Mouse (Mus musculus) erythroblast, embryonic 14.5 days (primary cell): ENCODE measurements around the gene Fzd2. TPM values are rescaled to one million over a fixed set of nuclear protein-coding genes. Genes with fewer than 3 reads are reported as not detected.

Experiments used
- H3K27me3 ChIP-seq: 2 replicates; pipeline ENCODE4 v1.6.1; 2012; ENCODE audit warnings: inconsistent platforms; ENCODE audit not compliant: control insufficient read depth
- H3K36me3 ChIP-seq: 2 replicates; pipeline ENCODE4 v1.6.1; 2012; ENCODE audit warnings: mild to moderate bottlenecking, inconsistent platforms; ENCODE audit not compliant: control insufficient read depth
- H3K4me1 ChIP-seq: 2 replicates; pipeline ENCODE4 v1.6.1; 2012; ENCODE audit warnings: inconsistent platforms; ENCODE audit not compliant: control insufficient read depth
- H3K4me3 ChIP-seq: replicated peaks from 2 replicates; pipeline ENCODE3; 2012; ENCODE audit warnings: moderate library complexity, mild to moderate bottlenecking, inconsistent platforms
- H3K9me3 ChIP-seq: 2 replicates; pipeline ENCODE4 v1.6.1; 2012; ENCODE audit warnings: low read length, inconsistent platforms, mixed read lengths; ENCODE audit not compliant: control insufficient read depth
- GATA1 ChIP-seq: IDR thresholded peaks from 2 replicates; pipeline ENCODE4 v1.6.1; 2012; ENCODE audit warnings: low read length, inconsistent platforms, mixed read lengths
- TAL1 ChIP-seq: IDR thresholded peaks from 3 replicates; pipeline ENCODE4 v1.6.1; 2012; ENCODE audit warnings: low read length, inconsistent platforms, mixed read lengths
- polyA plus RNA-seq: library from polyadenylated mRNA; stranded (reverse); fragments of >175 nt; gene quantifications from 2 replicates; pipeline ENCODE4 v1.2.3, GENCODE M21; 2012

The Fzd2 gene
- polyA plus RNA-seq, 1 experiment = not detected

GRCm38 (mm10) chr11:102609483-102609882 lies 5.3 kb downstream of the Fzd2 start:
- peaks cover 15% of the 10 kb centered on the region; the same call in 1 of the 2 replicates for H3K9me3 ChIP-seq
- no peaks in the 10 kb centered on the region for H3K4me1 ChIP-seq
- H3K4me3 ChIP-seq = no peak overlapping the region
- peaks cover 71% of the 10 kb centered on the region for H3K27me3 ChIP-seq
- no peaks in the 10 kb centered on the region for H3K36me3 ChIP-seq
- TF ChIP-seq GATA1 (no peak), TAL1 (no peak)

DNA sequence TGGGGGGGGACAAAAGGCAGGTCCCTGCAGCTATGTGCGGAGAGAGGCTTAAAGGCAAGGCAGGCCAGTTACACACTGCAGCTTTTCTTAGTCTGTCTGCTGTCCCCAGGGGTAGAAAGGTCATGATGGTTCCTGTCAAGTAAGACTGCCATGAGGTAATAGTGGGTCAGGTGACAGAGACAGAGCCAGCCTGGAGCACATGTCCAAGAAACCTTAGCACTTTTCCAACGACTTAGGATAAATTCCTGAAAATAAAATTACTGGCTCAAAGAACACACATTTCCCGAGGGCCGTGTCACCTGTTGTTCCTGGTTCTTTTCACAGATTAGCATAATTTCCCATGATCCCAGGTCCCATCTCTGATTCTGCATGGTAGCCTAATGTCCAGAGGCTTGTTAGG lies 6.1 kb downstream of the Fzd2 start:
- Histone ChIP-seq H3K4me3 (no peak overlapping the region), H3K27me3 (peaks cover 63% of the 10 kb centered on the region), H3K36me3 (no peaks in the 10 kb centered on the region), H3K9me3 (peaks cover 10% of the 10 kb centered on the region; the same call in 1 of the 2 replicates), H3K4me1 (no peaks in the 10 kb centered on the region)
- TF ChIP-seq TAL1 (no peak), GATA1 (no peak)

DNA sequence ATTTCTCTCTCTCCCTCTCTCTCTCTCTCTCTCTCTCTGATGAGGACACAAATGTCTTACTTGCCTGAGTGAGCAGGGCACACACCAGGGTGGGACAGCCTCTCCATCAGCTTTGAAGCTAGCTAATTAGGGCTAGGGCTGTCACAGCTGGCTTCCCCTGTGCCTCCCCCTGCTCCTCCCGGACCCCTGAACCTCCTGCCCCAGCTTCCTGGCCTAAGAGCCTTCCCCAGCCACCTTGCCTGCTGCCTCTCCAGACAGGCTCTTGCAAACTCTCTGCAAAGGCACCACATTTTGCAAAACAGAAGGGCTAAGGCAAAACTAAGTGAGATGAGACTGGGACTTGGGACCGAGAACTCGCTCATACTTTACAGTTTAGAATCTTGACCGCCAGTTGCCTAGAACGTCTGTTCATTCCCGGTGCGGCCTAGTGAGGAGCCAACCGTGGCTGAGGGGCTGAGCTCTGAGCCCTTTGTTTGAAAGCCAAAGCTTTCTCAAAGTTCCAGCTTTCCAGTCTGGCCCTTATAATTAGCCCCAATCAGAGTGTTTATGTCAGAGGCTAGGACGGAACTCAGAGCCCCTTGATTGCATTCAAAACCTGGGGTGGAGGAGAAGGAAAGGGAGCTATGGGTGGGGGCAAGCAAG lies 6.6 kb downstream of the Fzd2 start:
- Histone ChIP-seq H3K4me3 (no peak overlapping the region), H3K27me3 (peaks cover 57% of the 10 kb centered on the region), H3K4me1 (no peaks in the 10 kb centered on the region), H3K9me3 (peaks cover 4% of the 10 kb centered on the region; the same call in 1 of the 2 replicates), H3K36me3 (no peaks in the 10 kb centered on the region)
- TF ChIP-seq GATA1 = no peak
- TF ChIP-seq TAL1 = no peak

DNA sequence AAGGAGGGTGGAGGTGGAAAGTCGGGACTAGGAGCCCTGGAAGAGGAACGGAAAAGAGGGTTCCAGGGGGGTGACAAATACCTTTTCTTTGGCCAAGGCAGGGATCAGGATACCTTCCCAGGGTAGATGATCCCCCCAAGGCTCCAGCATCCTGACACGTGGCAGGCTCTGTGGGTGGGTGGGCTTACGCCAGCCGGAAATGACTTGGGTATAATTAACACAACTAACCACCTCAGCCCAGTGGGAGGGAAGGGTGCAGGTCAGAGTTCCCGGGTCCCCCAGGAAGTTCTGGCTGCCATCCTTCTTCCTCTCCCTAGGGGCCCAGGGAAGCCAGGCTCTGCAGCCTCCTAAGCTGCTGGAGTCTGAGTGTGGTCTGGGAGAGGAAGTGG lies 7.1 kb downstream of the Fzd2 start:
- no peak overlapping the region for H3K4me3 ChIP-seq
- H3K4me1 ChIP-seq = no peaks in the 10 kb centered on the region
- no peaks in the 10 kb centered on the region for H3K9me3 ChIP-seq
- TF ChIP-seq GATA1 (no peak), TAL1 (no peak)
- H3K36me3 ChIP-seq = no peaks in the 10 kb centered on the region
- peaks cover 52% of the 10 kb centered on the region for H3K27me3 ChIP-seq

DNA sequence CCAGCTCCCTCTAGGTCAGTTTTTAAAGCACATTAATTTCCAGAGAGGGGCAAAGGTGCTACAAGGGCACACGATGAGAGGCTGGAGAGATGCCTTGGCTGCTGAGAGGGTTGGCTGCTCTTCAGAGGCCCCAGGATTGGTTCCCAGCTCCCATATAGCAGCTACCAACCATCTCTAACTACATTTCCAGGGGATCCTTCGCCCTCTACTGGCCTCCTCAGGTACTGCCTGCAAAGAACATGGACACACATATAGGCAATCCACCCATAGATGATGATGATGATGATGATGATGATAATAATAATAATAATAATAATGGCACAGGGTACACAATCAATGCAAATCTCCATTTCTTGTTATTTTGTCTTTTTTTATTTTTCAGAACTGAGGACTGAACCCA lies 15.3 kb downstream of the Fzd2 start:
- TF ChIP-seq GATA1 (no peak), TAL1 (no peak)
- Histone ChIP-seq H3K4me1 (no peaks in the 10 kb centered on the region), H3K36me3 (no peaks in the 10 kb centered on the region), H3K4me3 (no peak overlapping the region), H3K27me3 (no peaks in the 10 kb centered on the region), H3K9me3 (peaks cover 4% of the 10 kb centered on the region)

- Histone ChIP-seq H3K36me3 (no peaks in the 10 kb centered on the region), H3K4me1 (no peaks in the 10 kb centered on the region), H3K9me3 (peaks cover 3% of the 10 kb centered on the region), H3K27me3 (no peaks in the 10 kb centered on the region), H3K4me3 (no peak overlapping the region)
- TF ChIP-seq TAL1 = no peak
- no peak for TF ChIP-seq GATA1
Measured at GRCm38 (mm10) chr11:102623876-102624789, 19.9 kb downstream of the Fzd2 start.

GRCm38 (mm10) chr11:102624888-102625407 lies 20.8 kb downstream of the Fzd2 start:
- H3K36me3 ChIP-seq = no peaks in the 10 kb centered on the region
- no peak for TF ChIP-seq GATA1
- TF ChIP-seq TAL1 = no peak
- no peaks in the 10 kb centered on the region for H3K4me1 ChIP-seq
- no peak overlapping the region for H3K4me3 ChIP-seq
- no peaks in the 10 kb centered on the region for H3K27me3 ChIP-seq
- H3K9me3 ChIP-seq = no peaks in the 10 kb centered on the region

DNA sequence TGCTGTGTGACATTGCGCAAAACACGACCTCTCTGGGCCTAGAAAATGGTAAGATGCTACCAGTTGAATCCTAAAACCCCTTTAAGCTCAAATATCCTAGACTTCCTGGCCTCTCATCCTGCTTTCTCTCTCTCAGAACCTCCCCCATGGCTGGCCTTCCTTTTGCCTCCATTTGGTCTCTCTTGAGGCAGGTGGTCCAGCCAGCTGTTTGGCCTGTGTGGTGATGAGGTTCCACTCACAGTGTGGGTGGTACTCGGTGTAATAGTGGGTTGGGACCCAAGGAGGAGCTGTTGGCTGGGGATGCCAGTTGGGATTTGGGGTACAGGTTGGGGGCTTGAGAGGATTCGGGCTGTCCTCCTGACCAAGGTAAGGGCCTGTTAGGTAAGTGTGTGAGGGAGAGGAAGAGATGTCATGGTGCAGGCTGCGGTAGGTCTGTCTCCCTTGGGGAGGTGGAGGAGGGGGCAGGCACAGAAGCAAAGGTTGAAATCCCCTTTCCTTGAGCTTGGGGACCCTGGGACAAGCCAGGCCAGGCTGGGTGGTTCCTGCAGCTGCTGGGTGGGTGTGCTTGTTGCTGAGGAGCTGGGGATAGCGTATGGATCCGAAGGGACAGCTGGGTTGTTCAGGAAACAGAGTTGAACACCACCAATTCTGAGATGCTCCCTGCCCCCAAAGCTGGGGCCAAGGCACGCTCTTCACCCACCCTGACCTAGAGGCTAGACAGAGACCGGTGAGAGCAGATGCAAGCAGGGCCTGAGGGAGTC lies 23.2 kb downstream of the Fzd2 start:
- Histone ChIP-seq H3K27me3 (peaks cover 2% of the 10 kb centered on the region), H3K36me3 (no peaks in the 10 kb centered on the region), H3K4me3 (no peak overlapping the region), H3K4me1 (no peaks in the 10 kb centered on the region), H3K9me3 (no peaks in the 10 kb centered on the region)
- no peak for TF ChIP-seq TAL1
- TF ChIP-seq GATA1 = no peak

DNA sequence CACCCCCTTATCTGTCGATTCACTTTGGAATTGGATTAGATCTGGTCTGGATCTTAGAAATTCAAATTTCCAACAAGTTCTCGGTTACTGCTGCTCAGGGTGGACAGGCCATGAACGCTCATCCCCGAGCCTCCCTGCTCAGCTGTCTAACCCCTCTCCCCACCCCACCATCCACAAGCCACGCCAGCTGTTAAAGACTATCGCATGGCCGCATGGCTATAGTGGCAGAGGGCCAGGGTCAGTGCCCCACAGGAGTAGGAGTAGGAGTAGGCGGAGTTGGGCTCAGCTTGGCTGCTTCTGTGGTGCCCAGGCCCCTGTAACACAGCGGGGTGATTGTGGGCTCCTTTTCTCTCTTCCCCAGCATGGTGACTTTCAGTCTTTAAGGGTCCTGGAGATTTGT lies 24.3 kb downstream of the Fzd2 start:
- no peak for TF ChIP-seq TAL1
- TF ChIP-seq GATA1 = no peak
- peaks cover 12% of the 10 kb centered on the region for H3K27me3 ChIP-seq

More for the DNA sequence above, 24.3 kb downstream of the Fzd2 start:
- H3K36me3 ChIP-seq = no peaks in the 10 kb centered on the region
- H3K4me3 ChIP-seq = no peak overlapping the region
- no peaks in the 10 kb centered on the region; the same call in 1 of the 2 replicates for H3K4me1 ChIP-seq
- H3K9me3 ChIP-seq = no peaks in the 10 kb centered on the region
